Mouse (Mus musculus) lung, embryonic 15.5 days (tissue): ENCODE measurements around the gene Kdm2b. TPM values are rescaled to one million over a fixed set of nuclear protein-coding genes. Genes with fewer than 3 reads are reported as not detected.

Source experiments
- ATAC-seq: fragments of 200-750 bp; cut with Nextera tagmentation; 2 replicates; pipeline ENCODE4 v1.8.0; 2017; ENCODE audit warnings: moderate number of reproducible peaks, borderline replicate concordance; ENCODE audit not compliant: low FRiP score, low TSS enrichment; ENCODE audit errors: extremely low read depth
- H3K27ac ChIP-seq: fragments of 300-500 bp; sonication (generic); 2 replicates; pipeline ENCODE4 v1.5.1; 2015; ENCODE audit warnings: moderate library complexity, mild to moderate bottlenecking, inconsistent platforms
- H3K27me3 ChIP-seq: fragments of 300-500 bp; sonication (generic); 2 replicates; pipeline ENCODE4 v1.6.1; 2015; ENCODE audit warnings: inconsistent platforms
- H3K36me3 ChIP-seq: fragments of 300-500 bp; sonication (generic); 2 replicates; pipeline ENCODE4 v1.6.1; 2015; ENCODE audit warnings: inconsistent platforms
- H3K4me1 ChIP-seq: fragments of 300-500 bp; sonication (generic); 2 replicates; pipeline ENCODE4 v1.6.1; 2015; ENCODE audit warnings: inconsistent platforms
- H3K4me2 ChIP-seq: fragments of 300-500 bp; sonication (generic); 2 replicates; pipeline ENCODE4 v1.6.1; 2015; ENCODE audit warnings: inconsistent platforms, mild to moderate bottlenecking, moderate library complexity
- H3K4me3 ChIP-seq: fragments of 300-500 bp; sonication (generic); 2 replicates; pipeline ENCODE4 v1.5.1; 2015; ENCODE audit warnings: mild to moderate bottlenecking, inconsistent platforms
- H3K9ac ChIP-seq: fragments of 300-500 bp; sonication (generic); 2 replicates; pipeline ENCODE4 v1.6.1; 2015; ENCODE audit warnings: inconsistent platforms
- H3K9me3 ChIP-seq: fragments of 300-500 bp; sonication (generic); 2 replicates; pipeline ENCODE4 v1.6.1; 2016; ENCODE audit warnings: inconsistent platforms
- WGBS: fragments of 180-500 bp; shearing (Covaris S2); methylation state at CpG from one replicate; pipeline ENCODE4 v1.1.7; 2015; 5-methylcytosine and 5-hydroxymethylcytosine counted together
- polyA plus RNA-seq: library from polyadenylated mRNA; unstranded; fragments of >200 nt; fragmentation: Nextera tagmentation; extraction: Ambion mirVana; gene quantifications from 2 replicates; pipeline ENCODE4 v1.2.1, GENCODE M21; 2015

The Kdm2b gene
- polyA plus RNA-seq, 1 experiment from 2014 or later = 38.1 TPM

GRCm38 (mm10) chr5:122937958-122938540 lies 51.6 kb downstream of the Kdm2b start:
- Histone ChIP-seq H3K27me3 (no peaks in the 10 kb centered on the region), H3K4me2 (no peak overlapping the region), H3K4me3 (no peak overlapping the region), H3K36me3 (0 out of 2 replicates have a peak, but pooled peaks cover 3% of the 10 kb centered on the region), H3K4me1 (peaks cover 13% of the 10 kb centered on the region; the same call in 1 of the 2 replicates), H3K9ac (no peak overlapping the region), H3K9me3 (no peaks in the 10 kb centered on the region), H3K27ac (0 out of 2 replicates have a peak overlapping the region, but pooled peaks have one; percentile 37)
- peak; percentile 42; the same call in 1 of the 2 replicates for ATAC-seq
- WGBS = 57% methylated on average over 4 of the region's 4 CpGs

- H3K4me3 ChIP-seq = no peak overlapping the region
- WGBS = 76% methylated on average over 6 of the region's 6 CpGs
- no peaks in the 10 kb centered on the region for H3K9me3 ChIP-seq
- peaks cover 13% of the 10 kb centered on the region; the same call in 1 of the 2 replicates for H3K4me1 ChIP-seq
- H3K4me2 ChIP-seq = no peak overlapping the region
- no peak overlapping the region for H3K9ac ChIP-seq
- H3K27ac ChIP-seq = no peak overlapping the region
- H3K27me3 ChIP-seq = no peaks in the 10 kb centered on the region
- ATAC-seq = no peak
- 0 out of 2 replicates have a peak, but pooled peaks cover 3% of the 10 kb centered on the region for H3K36me3 ChIP-seq
Measured at GRCm38 (mm10) chr5:122937031-122937430, 52.6 kb downstream of the Kdm2b start.

- Histone ChIP-seq H3K36me3 (0 out of 2 replicates have a peak, but pooled peaks cover 3% of the 10 kb centered on the region), H3K27ac (no peak overlapping the region), H3K9me3 (no peaks in the 10 kb centered on the region), H3K4me3 (no peak overlapping the region), H3K27me3 (no peaks in the 10 kb centered on the region), H3K9ac (no peak overlapping the region), H3K4me1 (peaks cover 13% of the 10 kb centered on the region; the same call in 1 of the 2 replicates), H3K4me2 (no peak overlapping the region)
- WGBS = 75% methylated on average over 4 of the region's 4 CpGs
- ATAC-seq = no peak
Measured at GRCm38 (mm10) chr5:122935810-122936209, 53.8 kb downstream of the Kdm2b start.

- H3K4me3 ChIP-seq = no peak overlapping the region
- H3K27ac ChIP-seq = no peak overlapping the region
- H3K4me2 ChIP-seq = no peak overlapping the region
- H3K27me3 ChIP-seq = no peaks in the 10 kb centered on the region
- no peak for ATAC-seq
- H3K36me3 ChIP-seq = 0 out of 2 replicates have a peak, but pooled peaks cover 3% of the 10 kb centered on the region
- 65% methylated on average over 7 of the region's 7 CpGs for WGBS
- no peaks in the 10 kb centered on the region for H3K9me3 ChIP-seq
- no peak overlapping the region for H3K9ac ChIP-seq
- H3K4me1 ChIP-seq = peaks cover 6% of the 10 kb centered on the region
Measured at GRCm38 (mm10) chr5:122930991-122931390, 58.6 kb downstream of the Kdm2b start.

GRCm38 (mm10) chr5:122928293-122928692 lies 61.3 kb downstream of the Kdm2b start:
- no peak for ATAC-seq
- no peak overlapping the region for H3K9ac ChIP-seq
- WGBS = 60% methylated on average over 3 of the region's 3 CpGs

GRCm38 (mm10) chr5:122927703-122928102 lies 61.9 kb downstream of the Kdm2b start:
- Histone ChIP-seq H3K27me3 (no peaks in the 10 kb centered on the region), H3K27ac (no peak overlapping the region), H3K4me2 (no peak overlapping the region), H3K4me3 (no peak overlapping the region), H3K9ac (no peak overlapping the region), H3K4me1 (peaks cover 11% of the 10 kb centered on the region), H3K9me3 (no peaks in the 10 kb centered on the region), H3K36me3 (no peaks in the 10 kb centered on the region)
- 63% methylated on average over 6 of the region's 6 CpGs for WGBS
- ATAC-seq = no peak

More at GRCm38 (mm10) chr5:122928293-122928692, 61.3 kb downstream of the Kdm2b start:
- Histone ChIP-seq H3K4me3 (no peak overlapping the region), H3K27me3 (no peaks in the 10 kb centered on the region), H3K4me2 (no peak overlapping the region), H3K4me1 (peaks cover 11% of the 10 kb centered on the region), H3K27ac (no peak overlapping the region), H3K36me3 (no peaks in the 10 kb centered on the region), H3K9me3 (no peaks in the 10 kb centered on the region)

- no peaks in the 10 kb centered on the region for H3K27me3 ChIP-seq
- H3K9ac ChIP-seq = no peak overlapping the region
- 0 out of 2 replicates have a peak overlapping the region, but pooled peaks have one; percentile 27 for H3K27ac ChIP-seq
- no peak overlapping the region for H3K4me2 ChIP-seq
- H3K4me1 ChIP-seq = peaks cover 11% of the 10 kb centered on the region
- WGBS = 80% methylated on average over 8 of the region's 8 CpGs
- H3K36me3 ChIP-seq = no peaks in the 10 kb centered on the region
- H3K4me3 ChIP-seq = no peak overlapping the region
- no peak for ATAC-seq
- H3K9me3 ChIP-seq = no peaks in the 10 kb centered on the region
Measured at GRCm38 (mm10) chr5:122927092-122927491, 62.5 kb downstream of the Kdm2b start.

- Histone ChIP-seq H3K27ac (0 out of 2 replicates have a peak overlapping the region, but pooled peaks have one; percentile 27), H3K4me2 (no peak overlapping the region), H3K36me3 (no peaks in the 10 kb centered on the region), H3K4me3 (no peak overlapping the region), H3K4me1 (peaks cover 11% of the 10 kb centered on the region), H3K9me3 (no peaks in the 10 kb centered on the region), H3K27me3 (no peaks in the 10 kb centered on the region), H3K9ac (no peak overlapping the region)
- no peak for ATAC-seq
- WGBS = 44% methylated on average over 3 of the region's 3 CpGs
Measured at GRCm38 (mm10) chr5:122926341-122926740, 63.3 kb downstream of the Kdm2b start.

GRCm38 (mm10) chr5:122925534-122925958 lies 64.1 kb downstream of the Kdm2b start:
- no peak overlapping the region for H3K9ac ChIP-seq

GRCm38 (mm10) chr5:122923871-122924465 lies 65.7 kb downstream of the Kdm2b start:
- no peak overlapping the region for H3K4me2 ChIP-seq
- no peak overlapping the region for H3K9ac ChIP-seq
- no peaks in the 10 kb centered on the region for H3K36me3 ChIP-seq
- no peak overlapping the region for H3K27ac ChIP-seq
- no peaks in the 10 kb centered on the region for H3K9me3 ChIP-seq
- H3K27me3 ChIP-seq = no peaks in the 10 kb centered on the region
- ATAC-seq = no peak
- peaks cover 11% of the 10 kb centered on the region for H3K4me1 ChIP-seq
- 83% methylated on average over 10 of the region's 10 CpGs for WGBS
- no peak overlapping the region for H3K4me3 ChIP-seq

More at GRCm38 (mm10) chr5:122925534-122925958, 64.1 kb downstream of the Kdm2b start:
- 22% methylated on average over 7 of the region's 7 CpGs for WGBS
- Histone ChIP-seq H3K27ac (peak overlapping the region; percentile 27; the same call in 1 of the 2 replicates), H3K4me3 (no peak overlapping the region), H3K4me2 (peak overlapping the region; percentile 42), H3K9me3 (no peaks in the 10 kb centered on the region), H3K4me1 (peaks cover 11% of the 10 kb centered on the region), H3K36me3 (no peaks in the 10 kb centered on the region), H3K27me3 (no peaks in the 10 kb centered on the region)
- ATAC-seq = no peak; the same call in 1 of the 2 replicates

GRCm38 (mm10) chr5:122921941-122922340 lies 67.7 kb downstream of the Kdm2b start:
- Histone ChIP-seq H3K4me3 (no peak overlapping the region), H3K9me3 (no peaks in the 10 kb centered on the region), H3K9ac (no peak overlapping the region), H3K27me3 (no peaks in the 10 kb centered on the region), H3K4me2 (no peak overlapping the region), H3K4me1 (peaks cover 6% of the 10 kb centered on the region), H3K36me3 (no peaks in the 10 kb centered on the region), H3K27ac (no peak overlapping the region)
- WGBS = 85% methylated on average over 8 of the region's 8 CpGs
- ATAC-seq = no peak

GRCm38 (mm10) chr5:122920557-122920956 lies 69.1 kb downstream of the Kdm2b start:
- no peaks in the 10 kb centered on the region for H3K36me3 ChIP-seq
- H3K27me3 ChIP-seq = no peaks in the 10 kb centered on the region
- no peak overlapping the region for H3K27ac ChIP-seq
- no peak for ATAC-seq
- no peak overlapping the region for H3K4me2 ChIP-seq
- peaks cover under 1% of the 10 kb centered on the region; the same call in 1 of the 2 replicates for H3K4me1 ChIP-seq
- no peaks in the 10 kb centered on the region for H3K9me3 ChIP-seq
- WGBS = 66% methylated on average over 5 of the region's 5 CpGs
- H3K9ac ChIP-seq = no peak overlapping the region
- no peak overlapping the region for H3K4me3 ChIP-seq
